Mouse (Mus musculus) midbrain, embryonic 13.5 days (tissue): Measurements from ENCODE around the gene Pck2. TPM values are rescaled to one million over a fixed set of nuclear protein-coding genes. Genes with fewer than 3 reads are reported as not detected.

ENCODE experiments used
- ATAC-seq: fragments of 200-750 bp; cut with Nextera tagmentation; 2 replicates; pipeline ENCODE4 v1.8.0; 2017; ENCODE audit warnings: mild to moderate bottlenecking, moderate TSS enrichment, moderate library complexity
- H3K27ac ChIP-seq: fragments of 300-500 bp; sonication (generic); 2 replicates; pipeline ENCODE4 v1.5.1; 2015; ENCODE audit warnings: inconsistent platforms, mild to moderate bottlenecking, moderate library complexity
- H3K27me3 ChIP-seq: fragments of 300-500 bp; sonication (generic); 2 replicates; pipeline ENCODE4 v1.6.1; 2015; ENCODE audit warnings: mild to moderate bottlenecking, inconsistent platforms
- H3K36me3 ChIP-seq: fragments of 300-500 bp; sonication (generic); 2 replicates; pipeline ENCODE4 v1.6.1; 2015; ENCODE audit warnings: mild to moderate bottlenecking, inconsistent platforms
- H3K4me1 ChIP-seq: fragments of 300-500 bp; sonication (generic); replicated peaks from 2 replicates; pipeline ENCODE4 v1.6.1; 2015; ENCODE audit warnings: inconsistent platforms
- H3K4me2 ChIP-seq: fragments of 300-500 bp; sonication (generic); replicated peaks from 2 replicates; pipeline ENCODE4 v1.6.1; 2015; ENCODE audit warnings: moderate library complexity, mild to moderate bottlenecking, inconsistent platforms
- H3K4me3 ChIP-seq: fragments of 300-500 bp; sonication (generic); replicated peaks from 2 replicates; pipeline ENCODE4 v1.5.1; 2015; ENCODE audit warnings: mild to moderate bottlenecking, inconsistent platforms
- H3K9ac ChIP-seq: fragments of 300-500 bp; sonication (generic); replicated peaks from 2 replicates; pipeline ENCODE4 v1.6.1; 2015; ENCODE audit warnings: mild to moderate bottlenecking, inconsistent platforms
- H3K9me3 ChIP-seq: fragments of 300-500 bp; sonication (generic); 2 replicates; pipeline ENCODE4 v1.6.1; 2016; ENCODE audit warnings: mild to moderate bottlenecking, inconsistent platforms
- WGBS: fragments of 180-500 bp; shearing (Covaris S2); methylation state at CpG from one replicate; pipeline ENCODE4 v1.1.7; 2015; 5-methylcytosine and 5-hydroxymethylcytosine counted together
- polyA plus RNA-seq: library from polyadenylated mRNA; unstranded; fragments of >200 nt; fragmentation: Nextera tagmentation; extraction: Ambion mirVana; gene quantifications from 2 replicates; pipeline ENCODE4 v1.2.1, GENCODE M21; 2015

Pck2 gene
- polyA plus RNA-seq, 1 experiment from 2014 or later: 16.6 TPM

DNA sequence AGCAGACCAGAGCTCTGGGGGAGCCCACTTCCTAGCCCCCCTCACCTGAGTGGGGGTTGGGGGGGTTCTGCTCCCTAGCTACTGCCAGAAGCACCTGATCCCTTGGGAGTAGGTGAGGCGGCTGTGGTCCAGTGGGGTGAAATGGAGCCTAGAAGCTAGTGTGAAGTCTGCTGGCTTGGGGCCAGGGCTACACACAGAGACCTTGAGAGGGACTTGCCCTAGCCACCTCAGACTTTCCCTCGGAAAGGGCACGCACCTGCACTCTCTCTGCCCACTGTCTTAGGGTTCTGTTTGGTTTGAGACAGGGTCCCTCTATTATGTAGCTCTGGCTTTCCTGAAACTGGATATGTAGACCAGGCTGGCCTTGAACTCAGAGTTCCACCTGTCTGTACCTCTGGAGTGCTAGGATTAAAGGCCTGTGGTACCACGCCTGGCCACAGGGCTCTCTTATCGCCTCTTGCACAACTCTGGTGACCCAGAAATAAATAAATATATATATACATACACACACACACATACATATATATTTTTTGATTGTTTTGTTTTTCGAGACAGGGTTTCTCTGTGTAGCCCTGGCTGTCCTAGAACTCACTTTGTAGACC is 38.7 kb downstream of the Pck2 start:
- H3K4me2 ChIP-seq: peak overlapping the region; percentile 88
- H3K27me3 ChIP-seq: no peaks in the 10 kb centered on the region
- peak; percentile 55 for ATAC-seq
- peak overlapping the region; percentile 53 for H3K4me3 ChIP-seq
- 34% methylated on average over 6 of the region's 6 CpGs for WGBS
- peak overlapping the region; percentile 86 for H3K27ac ChIP-seq
- peaks cover 21% of the 10 kb centered on the region for H3K36me3 ChIP-seq
- no peaks in the 10 kb centered on the region for H3K9me3 ChIP-seq
- H3K4me1 ChIP-seq: peaks cover 20% of the 10 kb centered on the region
- H3K9ac ChIP-seq: peak overlapping the region; percentile 81

DNA sequence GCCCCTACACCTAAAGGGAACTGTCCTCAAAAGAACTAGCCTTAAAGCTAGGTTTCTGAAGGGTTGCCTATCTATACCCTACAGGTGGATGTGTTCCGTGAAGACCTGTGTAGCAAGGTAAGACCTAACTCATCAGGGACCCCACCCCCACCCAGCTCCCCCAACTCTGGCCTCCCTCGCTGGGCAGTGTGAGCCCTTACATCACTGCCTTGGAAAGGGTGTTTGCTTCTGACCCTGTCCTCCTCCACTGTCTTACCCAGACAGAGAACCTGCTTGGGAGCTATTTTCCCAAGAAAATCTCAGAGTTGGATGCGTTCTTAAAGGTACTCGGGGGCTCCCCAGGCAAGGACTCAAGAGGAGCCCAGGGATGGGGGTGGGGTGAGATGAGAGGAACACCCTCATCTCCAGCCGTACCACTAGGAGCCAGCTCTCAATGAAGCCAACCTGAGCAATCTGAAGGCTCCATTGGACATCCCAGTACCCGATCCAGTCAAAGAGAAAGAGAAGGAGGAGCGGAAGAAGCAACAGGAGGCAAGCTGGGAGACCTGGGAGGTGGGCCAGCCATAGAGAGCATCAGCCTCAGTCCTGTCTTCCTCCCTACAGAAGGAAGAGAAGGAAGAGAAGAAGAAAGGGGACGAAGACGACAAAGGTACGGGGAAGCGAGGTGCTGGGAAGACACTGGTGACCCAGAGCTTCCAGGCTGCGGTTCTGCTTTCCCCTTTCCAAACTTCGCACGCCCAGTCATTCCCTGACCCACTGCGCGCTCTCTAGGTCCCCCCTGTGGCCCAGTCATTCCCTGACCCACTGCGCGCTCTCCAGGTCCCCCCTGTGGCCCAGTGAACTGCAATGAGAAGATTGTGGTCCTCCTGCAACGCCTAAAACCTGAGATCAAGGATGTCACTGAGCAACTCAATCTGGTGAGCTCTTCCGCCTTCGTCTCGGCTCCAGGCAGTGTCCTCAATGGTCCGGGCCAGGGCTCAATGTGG is 39.7 kb downstream of the Pck2 start:
- 83% methylated on average over 23 of the region's 23 CpGs for WGBS
- Histone ChIP-seq H3K4me2 (0 out of 2 replicates have a peak overlapping the region, but pooled peaks have one; percentile 88), H3K36me3 (peaks cover 21% of the 10 kb centered on the region), H3K4me3 (no peak overlapping the region), H3K27ac (no peak overlapping the region), H3K27me3 (no peaks in the 10 kb centered on the region), H3K9ac (no peak overlapping the region), H3K4me1 (peaks cover 26% of the 10 kb centered on the region), H3K9me3 (no peaks in the 10 kb centered on the region)
- ATAC-seq: no peak

GRCm38 (mm10) chr14:55580731-55581130 is 40.7 kb downstream of the Pck2 start:
- H3K4me1 ChIP-seq: peaks cover 32% of the 10 kb centered on the region
- no peak overlapping the region for H3K27ac ChIP-seq
- H3K4me3 ChIP-seq: no peak overlapping the region
- no peaks in the 10 kb centered on the region for H3K9me3 ChIP-seq
- no peak for ATAC-seq
- no peak overlapping the region for H3K9ac ChIP-seq
- 95% methylated on average over 16 of the region's 16 CpGs for WGBS
- peaks cover 21% of the 10 kb centered on the region for H3K36me3 ChIP-seq
- H3K4me2 ChIP-seq: no peak overlapping the region
- no peaks in the 10 kb centered on the region for H3K27me3 ChIP-seq

- H3K4me2 ChIP-seq: no peak overlapping the region
- WGBS: 67% methylated on average over 9 of the region's 9 CpGs
These were observed 42.1 kb downstream of the Pck2 start for GRCm38 (mm10) chr14:55581981-55582681.

GRCm38 (mm10) chr14:55584303-55584701 is 44.2 kb downstream of the Pck2 start:
- no peaks in the 10 kb centered on the region for H3K9me3 ChIP-seq
- ATAC-seq: no peak

More at GRCm38 (mm10) chr14:55581981-55582681, 42.1 kb downstream of the Pck2 start:
- Histone ChIP-seq H3K4me1 (peaks cover 32% of the 10 kb centered on the region), H3K9ac (no peak overlapping the region), H3K36me3 (peaks cover 24% of the 10 kb centered on the region), H3K4me3 (no peak overlapping the region), H3K9me3 (no peaks in the 10 kb centered on the region), H3K27me3 (no peaks in the 10 kb centered on the region), H3K27ac (no peak overlapping the region)
- ATAC-seq: no peak

DNA sequence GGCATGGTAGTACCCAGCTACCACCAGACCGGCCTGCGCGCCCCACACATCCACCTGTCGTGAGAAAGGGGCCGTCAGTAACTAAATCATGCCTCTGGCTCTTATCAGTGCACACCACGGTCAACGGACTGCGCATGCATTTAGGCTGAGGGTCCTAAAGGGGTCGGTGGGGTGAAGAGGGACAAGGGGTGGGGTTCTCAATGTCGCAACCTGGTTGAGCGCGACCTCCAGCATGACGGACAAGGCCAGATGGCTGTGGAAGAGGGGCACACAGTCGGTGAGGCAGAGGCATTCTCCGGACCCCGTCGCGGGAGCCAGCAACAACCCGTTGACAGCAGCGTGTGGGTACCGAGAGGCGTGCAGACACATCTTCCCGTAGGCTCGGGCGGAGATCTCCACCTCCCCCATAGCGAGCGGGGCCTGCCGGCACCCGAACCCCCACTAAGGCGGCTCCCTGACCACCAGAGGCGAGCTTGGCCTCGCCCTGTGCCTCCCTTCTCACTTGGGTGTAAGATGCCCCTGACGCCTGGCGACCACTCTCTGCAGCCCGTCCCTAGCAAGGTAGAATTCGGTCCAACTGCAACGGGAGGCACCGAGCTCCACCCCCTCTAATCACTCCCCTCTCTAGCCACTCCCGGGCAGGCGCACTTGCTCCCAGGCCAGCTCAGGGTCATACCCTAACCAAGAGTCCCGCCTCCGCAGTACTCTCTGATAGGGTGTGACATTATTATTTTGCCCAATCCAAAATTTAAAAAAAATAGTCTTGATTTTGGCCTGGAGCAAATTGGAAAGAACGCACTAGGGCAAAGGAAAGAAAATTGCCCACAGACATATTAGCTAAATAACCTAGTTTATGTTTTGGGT is 44.9 kb downstream of the Pck2 start, which contains the start of gene Emc9:
Gene Emc9 (minus strand): TSS at position 601 of the 864 bp plus-strand sequence.
- no peak within 1 kb of the TSS for H3K27ac ChIP-seq
- peak within 1 kb of the TSS; percentile 72 for H3K9ac ChIP-seq
- peak within 1 kb of the TSS; percentile 47 for H3K4me3 ChIP-seq
- H3K4me1 ChIP-seq: peaks cover 20% of the 10 kb centered on the region
- ATAC-seq: peak; percentile 72
- H3K4me2 ChIP-seq: peak within 1 kb of the TSS; percentile 65
- H3K36me3 ChIP-seq: peaks cover 31% of the 10 kb centered on the region
- 3% methylated on average over 43 of the region's 43 CpGs for WGBS
- no peaks in the 10 kb centered on the region for H3K9me3 ChIP-seq
- H3K27me3 ChIP-seq: no peaks in the 10 kb centered on the region

More at GRCm38 (mm10) chr14:55584303-55584701, 44.2 kb downstream of the Pck2 start:
- Histone ChIP-seq H3K4me1 (peaks cover 20% of the 10 kb centered on the region), H3K9ac (peak overlapping the region; percentile 72; the same call in 1 of the 2 replicates), H3K4me3 (peak overlapping the region; percentile 47), H3K4me2 (peak overlapping the region; percentile 65), H3K27ac (no peak overlapping the region), H3K36me3 (peaks cover 34% of the 10 kb centered on the region), H3K27me3 (no peaks in the 10 kb centered on the region)
- 38% methylated on average over 5 of the region's 5 CpGs for WGBS

DNA sequence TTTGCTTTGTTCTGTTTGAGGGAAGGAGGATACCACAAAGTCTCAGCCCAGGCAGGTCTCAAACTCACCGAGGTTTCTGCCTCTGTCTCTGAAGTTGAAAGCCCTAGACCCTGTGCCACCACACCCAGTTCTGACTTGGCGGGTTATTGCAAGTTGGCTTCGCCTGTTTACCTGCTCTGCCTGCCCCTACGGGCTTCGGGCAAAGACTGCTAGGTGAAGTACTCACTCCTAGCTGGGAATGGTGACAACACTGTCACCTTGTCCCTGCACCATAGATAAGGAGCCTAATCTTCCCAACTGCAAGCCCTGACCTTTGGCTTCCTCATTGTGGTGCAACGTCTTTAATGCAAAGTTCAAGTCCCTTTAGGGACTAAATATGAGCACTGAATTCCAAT is 45.5 kb downstream of the Pck2 start:
- Histone ChIP-seq H3K36me3 (peaks cover 25% of the 10 kb centered on the region), H3K4me1 (peaks cover 25% of the 10 kb centered on the region), H3K27me3 (no peaks in the 10 kb centered on the region), H3K9ac (no peak overlapping the region), H3K4me3 (no peak overlapping the region), H3K27ac (no peak overlapping the region), H3K9me3 (no peaks in the 10 kb centered on the region), H3K4me2 (no peak overlapping the region)
- 65% methylated on average over 6 of the region's 6 CpGs for WGBS
- no peak for ATAC-seq

DNA sequence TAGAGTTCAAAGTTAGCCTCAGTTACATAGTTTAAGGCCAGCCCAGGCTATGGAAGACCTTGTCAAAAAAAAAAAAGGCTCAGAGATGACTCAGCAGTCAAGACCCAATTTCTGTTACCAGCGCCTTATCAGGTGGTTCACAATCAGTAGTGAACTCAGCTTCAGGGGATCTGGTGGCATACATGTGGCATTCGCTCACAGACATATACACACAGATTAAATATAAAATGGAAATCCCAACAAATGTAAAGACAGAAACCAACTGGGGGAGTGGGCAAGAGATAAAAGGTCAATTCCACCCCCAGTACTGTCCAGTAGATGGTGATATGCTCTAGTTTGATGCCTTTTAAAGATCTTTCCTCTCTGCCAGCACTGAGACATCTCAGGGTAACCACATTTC is 46.1 kb downstream of the Pck2 start:
- 90% methylated on average over 2 of the region's 2 CpGs for WGBS
- no peaks in the 10 kb centered on the region for H3K9me3 ChIP-seq
- no peak overlapping the region for H3K4me2 ChIP-seq
- no peak overlapping the region for H3K4me3 ChIP-seq
- peaks cover 19% of the 10 kb centered on the region for H3K36me3 ChIP-seq
- no peak overlapping the region for H3K9ac ChIP-seq
- H3K4me1 ChIP-seq: peaks cover 26% of the 10 kb centered on the region
- no peak for ATAC-seq
- no peak overlapping the region for H3K27ac ChIP-seq
- no peaks in the 10 kb centered on the region for H3K27me3 ChIP-seq

DNA sequence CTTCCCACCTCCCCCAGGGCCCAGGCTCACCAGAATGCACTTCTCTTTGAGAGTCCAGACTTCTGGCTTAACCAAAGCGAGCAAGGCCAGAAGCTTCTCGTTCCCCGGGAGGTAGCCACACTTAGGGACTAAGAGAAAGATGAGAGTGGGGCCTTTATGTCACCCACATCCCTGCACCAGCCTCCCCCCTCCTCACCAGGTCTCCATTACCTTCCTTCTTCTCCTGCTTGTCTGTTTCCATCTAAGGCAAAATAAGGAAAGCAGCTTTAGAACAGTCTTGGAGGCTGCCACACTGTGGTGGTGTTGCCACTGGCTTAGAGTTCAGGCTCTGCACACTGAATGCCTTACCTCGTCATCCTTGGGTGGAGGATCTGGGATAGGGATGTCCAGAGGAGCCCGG is 49.2 kb downstream of the Pck2 start:
- H3K27ac ChIP-seq: no peak overlapping the region
- H3K4me3 ChIP-seq: no peak overlapping the region
- WGBS: 93% methylated on average over 5 of the region's 5 CpGs
- no peak overlapping the region for H3K4me2 ChIP-seq
- H3K27me3 ChIP-seq: no peaks in the 10 kb centered on the region
- H3K9me3 ChIP-seq: no peaks in the 10 kb centered on the region
- H3K9ac ChIP-seq: no peak overlapping the region
- peaks cover 47% of the 10 kb centered on the region for H3K4me1 ChIP-seq
- peaks cover 18% of the 10 kb centered on the region for H3K36me3 ChIP-seq
- no peak for ATAC-seq

DNA sequence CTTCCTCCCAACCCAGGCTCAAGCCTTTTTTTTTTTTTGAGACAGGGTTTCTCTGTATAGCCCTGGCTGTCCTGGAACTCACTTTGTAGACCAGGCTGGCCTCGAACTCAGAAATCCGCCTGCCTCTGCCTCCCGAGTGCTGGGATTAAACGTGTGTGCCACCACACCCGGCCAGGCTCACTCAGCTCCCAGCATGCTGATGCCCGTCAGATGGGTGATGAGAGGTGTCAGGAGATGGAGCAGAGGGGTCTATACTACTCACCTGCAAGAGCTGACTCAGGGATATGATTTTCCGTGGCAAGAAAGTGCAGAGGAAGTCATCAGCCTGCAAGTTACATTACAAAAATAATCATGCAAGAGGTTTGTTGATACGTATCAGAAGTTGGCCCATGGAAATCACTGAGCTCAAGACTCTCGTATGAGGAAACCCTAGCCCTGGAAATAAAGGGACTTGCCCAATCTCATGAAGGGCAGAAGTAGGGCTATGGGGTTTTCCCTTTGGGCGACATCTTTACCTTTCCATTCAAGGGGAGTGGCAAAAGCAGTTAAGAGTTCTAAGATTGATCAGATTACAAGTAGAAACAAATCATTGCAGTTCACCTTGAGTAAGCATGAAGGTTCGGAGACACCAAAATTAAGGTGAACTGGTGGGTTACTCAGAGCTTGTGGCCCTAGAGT is 49.8 kb downstream of the Pck2 start:
- no peak for ATAC-seq
- Histone ChIP-seq H3K27ac (no peak overlapping the region), H3K4me2 (peak overlapping the region; percentile 99), H3K4me3 (peak overlapping the region; percentile 95), H3K27me3 (no peaks in the 10 kb centered on the region), H3K4me1 (peaks cover 40% of the 10 kb centered on the region), H3K9ac (peak overlapping the region; percentile 95), H3K9me3 (no peaks in the 10 kb centered on the region), H3K36me3 (peaks cover 25% of the 10 kb centered on the region)
- 89% methylated on average over 11 of the region's 11 CpGs for WGBS
